Comparison of ENCODE assay signal across 23 mouse cellular contexts in genomic region chr14:76566711-76567110, GRCm38 (mm10). TPM values are rescaled to one million over a fixed set of nuclear protein-coding genes. Genes with fewer than 3 reads are reported as not detected.
A peak's percentile ranks its signal among the peaks of the same experiment; 100 is the strongest.
DNase-seq lines count a peak whose midpoint lies in the region; TF ChIP-seq lines count a peak whose summit lies in the region.
"Had no signal": no experiment of that assay in that cellular context is flagged by ENCODE, and none has a peak within 500 bp of the region (broad histone marks: within the 10 kb centered on the region; RNA-seq: fewer than 3 reads in every experiment).

No protein-coding gene starts in this region.

- H3K9ac ChIP-seq in liver, adult 2 months (ENCODE audit: low read depth, low read length): no peak overlapping the region
- H3K9ac ChIP-seq: forebrain, embryonic 13.5 days; heart, embryonic 12.5 days; heart, embryonic 15.5 days; hindbrain, embryonic 13.5 days had no signal

- TF ChIP-seq CTCF in liver, adult 2 months (IDR thresholded peaks at IDR 0.05; ENCODE audit: low read depth, low read length): no peak
- TF ChIP-seq CTCF in gastrocnemius, adult 2 months (IDR thresholded peaks at IDR 0.05): no peak

- WGBS in liver, adult 2 months: 89% methylated on average over 8 of the region's 8 CpGs

- no peaks in the 10 kb centered on the region for H3K27me3 ChIP-seq in liver, adult 2 months (ENCODE audit: control insufficient read depth, insufficient read depth, low read length)
- H3K27me3 ChIP-seq: forebrain, embryonic 13.5 days; heart, embryonic 12.5 days; heart, embryonic 15.5 days; hindbrain, embryonic 13.5 days; Patski had no signal

- H3K36me3 ChIP-seq in liver, adult 2 months (ENCODE audit: control insufficient read depth, insufficient read depth, low read length): no peaks in the 10 kb centered on the region
- H3K36me3 ChIP-seq: forebrain, embryonic 10.5 days; heart, embryonic 12.5 days; heart, embryonic 15.5 days; hindbrain, embryonic 10.5 days; hindbrain, embryonic 13.5 days had no signal

- peaks cover 18% of the 10 kb centered on the region for H3K4me1 ChIP-seq in liver, adult 2 months (ENCODE audit: control insufficient read depth, insufficient read depth, low read length)
- H3K4me1 ChIP-seq: forebrain, embryonic 10.5 days; forebrain, embryonic 13.5 days; hindbrain, embryonic 13.5 days had no signal

- no peak overlapping the region for H3K4me3 ChIP-seq in liver, adult 2 months (ENCODE audit: insufficient read depth, low read depth, low read length)
- no peak overlapping the region for H3K4me3 ChIP-seq in gastrocnemius, adult 2 months
- H3K4me3 ChIP-seq: forebrain, embryonic 10.5 days; forebrain, embryonic 13.5 days; heart, embryonic 12.5 days; heart, embryonic 15.5 days; hindbrain, embryonic 10.5 days; hindbrain, embryonic 13.5 days had no signal

- H3K27ac ChIP-seq in liver, adult 2 months (replicated peaks; ENCODE audit: insufficient read depth, low read depth, low read length): peak overlapping the region; percentile 71
- no peak overlapping the region for H3K27ac ChIP-seq in gastrocnemius, adult 2 months
- H3K27ac ChIP-seq: forebrain, embryonic 10.5 days; forebrain, embryonic 13.5 days; heart, embryonic 15.5 days; hindbrain, embryonic 10.5 days; hindbrain, embryonic 13.5 days had no signal

- no peaks in the 10 kb centered on the region for H3K79me2 ChIP-seq in liver, adult 2 months (ENCODE audit: control insufficient read depth, insufficient read depth, low read length)

- intact Hi-C loops in gastrocnemius, adult 2 months (cut with DNase I): no loop called here

- no peak for DNase-seq in liver, adult 2 months (ENCODE audit: extremely low read depth, low read depth, low spot score)
- no peak for DNase-seq in liver
- peak; percentile 76 for DNase-seq in thymus, postnatal 0 days (ENCODE audit: low spot score)
- DNase-seq in thymus, postnatal 25 days: peak; percentile 56
- no peak for DNase-seq in Muller cell, postnatal 12 days (ENCODE audit: inconsistent ontology term)
- DNase-seq in urinary bladder, adult 2 months (ENCODE audit: low spot score): no peak
- no peak for DNase-seq in gastrocnemius, adult 2 months
- DNase-seq: adrenal gland, postnatal 10 days; adrenal gland, postnatal 36 days; cerebellum, adult 18-20 months; cerebellum, adult 9-10 months; cerebellum, postnatal 14 days; gastrocnemius, postnatal 25 days; heart, adult 18-20 months; heart, postnatal 10 days; heart, postnatal 36 days had no signal

- TF ChIP-seq POLR2A in liver, adult 2 months (IDR thresholded peaks at IDR 0.05; ENCODE audit: extremely low read depth, insufficient read depth, low read length): no peak

RNA-seq across cellular contexts. Expression of gene Serp2, which starts 10.0 kb away (rescaled TPM):
- total RNA-seq in liver, adult 2 months (2014; rRNA removed): 0.37 TPM in 1 of 2 replicates, not detected in the other
- polyA plus RNA-seq in liver, adult 2 months (2012; rRNA removed): not detected in 2 replicates
- 5.8 and 6.6 TPM in 2 replicates for polyA plus RNA-seq in thymus, postnatal 0 days (2015; fragmentation: Nextera tagmentation; extraction: Ambion mirVana)
- 2.9 and 4.1 TPM in 2 replicates for polyA plus RNA-seq in urinary bladder, adult 2 months (2012; rRNA removed)
- under 1 TPM in 1 of 2 experiments, not detected in 1; 0.64 TPM for total RNA-seq in gastrocnemius, adult 2 months (2021)

Comparison
In these comparisons a context has a peak if more than half of its experiments do, and no peak if none do; other contexts are left out.
1. DNase-seq: peak in thymus, postnatal 0 days (single experiment) and thymus, postnatal 25 days (single experiment); none in liver, adult 2 months (single experiment), liver (single experiment), Muller cell, postnatal 12 days (single experiment), urinary bladder, adult 2 months (single experiment) and gastrocnemius, adult 2 months (single experiment).